Mouse (Mus musculus) spleen, adult 18-20 months (tissue): ENCODE results near the gene Rps19.
"Not testable (repeated sequence)": the region's sequence is repeated elsewhere in the genome, so short reads cannot be mapped to it uniquely, and the experiment has no call there.

ENCODE experiments used
- DNase-seq, 2 experiments: peaks; one replicate each; pipeline ENCODE4 v3.0.0; 2022; ENCODE audit warnings: mixed read lengths in 2 of 2

Gene Rps19

GRCm38 (mm10) chr7:24877588-24877987, 6.6 kb upstream of the Rps19 start:
- no peak for DNase-seq

DNA sequence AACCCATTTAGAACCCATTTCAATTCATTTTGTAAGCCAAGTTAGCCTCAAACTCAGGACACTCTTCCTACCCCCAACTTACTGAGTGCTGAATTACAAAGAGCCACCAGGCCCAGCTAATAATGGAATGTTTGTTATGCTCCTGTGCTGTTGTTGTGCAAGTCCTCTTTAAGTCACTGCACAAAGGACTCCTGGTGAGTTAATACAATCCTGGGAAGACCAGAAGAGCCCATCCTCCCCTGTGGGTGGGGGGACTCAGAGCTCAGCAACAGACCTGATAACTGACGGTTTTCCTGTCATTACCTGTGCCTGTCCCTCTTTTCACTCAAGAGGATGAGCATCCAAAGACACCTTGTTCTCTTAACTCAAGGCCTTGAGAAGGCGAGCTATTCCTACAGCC, 4.6 kb upstream of the Rps19 start:
- DNase-seq: no peak

- no peak for DNase-seq
Observed at GRCm38 (mm10) chr7:24882416-24883199, 1.6 kb upstream of the Rps19 start.

DNA sequence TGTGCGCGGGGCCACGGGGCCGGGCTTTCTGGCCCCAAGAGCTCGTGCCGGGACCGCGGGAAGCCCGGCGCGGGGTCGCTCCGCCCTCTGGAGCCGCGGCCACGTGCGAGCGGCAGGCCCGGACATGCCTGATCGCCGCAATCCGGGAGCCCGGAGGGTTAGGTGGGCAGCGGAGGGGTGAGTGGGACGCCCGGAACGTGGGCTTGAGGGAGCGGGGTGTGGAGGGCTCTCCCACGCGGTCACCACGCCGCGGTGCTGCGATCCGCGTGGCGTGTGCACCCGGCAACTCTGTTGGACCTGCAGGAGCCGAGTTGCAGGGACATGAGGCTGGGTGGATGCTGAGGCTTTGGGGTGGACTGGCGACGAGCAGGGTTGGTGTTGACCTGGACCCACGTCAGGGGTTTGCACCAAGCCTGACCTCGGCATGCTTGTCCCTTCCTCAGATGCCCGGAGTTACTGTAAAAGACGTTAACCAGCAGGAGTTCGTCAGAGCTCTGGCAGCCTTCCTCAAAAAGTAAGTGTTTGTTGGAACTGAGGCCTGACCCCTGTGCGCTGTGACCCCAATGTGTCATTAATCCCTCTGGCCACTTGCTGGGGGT, 621 bp downstream of the Rps19 start:
- DNase-seq: no peak

- no peak for DNase-seq
Observed at GRCm38 (mm10) chr7:24885468-24886307, 1.5 kb downstream of the Rps19 start.

DNA sequence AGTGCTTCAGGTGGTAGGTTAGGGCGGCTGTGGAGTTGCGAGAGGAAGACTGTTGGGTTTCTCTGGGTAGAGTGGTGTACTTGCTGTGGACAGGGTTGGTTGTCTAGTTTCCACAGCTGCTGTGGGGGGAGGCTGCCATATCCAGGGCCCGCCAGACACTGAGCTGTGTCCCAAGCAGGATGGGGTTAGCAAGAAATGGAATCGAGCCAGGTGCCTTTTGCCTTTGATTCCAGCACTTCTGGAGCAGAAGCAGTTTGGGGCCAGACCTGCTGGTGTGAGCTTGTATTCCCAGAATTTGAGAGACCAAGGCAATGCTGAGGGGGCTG, 2.1 kb downstream of the Rps19 start:
- DNase-seq: no peak

DNA sequence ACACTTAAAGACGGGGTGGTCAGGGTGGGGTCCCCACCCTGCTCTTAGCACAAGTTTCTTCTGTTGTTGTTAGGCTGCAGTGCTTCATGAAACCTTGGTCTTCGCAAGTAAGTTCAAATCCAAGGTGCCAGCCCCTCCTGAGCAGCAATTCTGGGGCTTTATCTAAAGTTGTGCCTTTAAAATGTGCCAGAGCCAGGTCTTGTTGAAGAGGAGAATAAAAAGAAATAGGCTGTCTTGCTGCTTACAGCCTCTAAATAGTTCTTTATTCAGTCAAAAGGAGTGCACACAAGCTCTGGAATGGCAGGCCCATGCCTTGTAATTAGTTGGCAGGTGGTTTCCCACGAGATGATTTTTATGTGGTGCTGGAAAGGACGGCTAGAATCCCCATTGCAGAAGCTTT, 2.9 kb downstream of the Rps19 start:
- no peak for DNase-seq

DNA sequence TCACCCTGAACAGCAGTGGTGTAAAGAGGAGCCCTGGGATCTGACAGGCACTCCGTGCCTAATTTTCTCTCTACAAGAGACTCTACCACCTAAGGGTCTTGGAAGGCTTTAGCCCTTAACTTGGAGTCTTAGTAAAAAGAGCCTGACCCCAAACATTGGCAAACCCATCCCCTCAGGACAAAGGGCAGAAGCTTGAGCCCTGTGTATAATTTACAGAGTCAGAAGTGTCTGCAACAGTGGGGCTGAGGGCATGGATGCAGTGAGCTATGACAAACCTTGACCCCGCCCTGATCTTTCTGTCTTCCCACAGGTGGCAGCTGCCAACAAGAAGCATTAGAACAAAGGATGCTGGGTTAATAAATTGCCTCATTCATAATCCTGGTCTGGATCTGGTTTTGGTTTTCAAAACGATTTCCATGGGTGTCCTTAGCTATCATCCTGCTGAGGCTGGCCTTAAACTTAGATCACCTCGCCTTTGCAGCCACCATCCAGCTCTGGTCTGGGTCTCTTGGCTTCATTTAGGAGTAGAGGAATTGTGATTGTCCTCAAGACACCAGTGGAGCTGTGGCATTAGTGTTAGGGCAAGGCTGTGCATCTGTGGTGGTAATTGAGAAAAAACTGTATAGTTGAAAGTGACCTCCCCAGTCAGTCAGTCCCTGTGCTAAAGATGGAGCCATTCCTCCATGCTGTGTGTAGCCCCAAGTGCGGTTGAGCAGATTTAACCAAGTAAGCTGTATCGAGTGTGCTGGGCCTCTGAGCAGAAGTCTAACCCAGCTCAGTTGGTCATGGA, 5.5 kb downstream of the Rps19 start:
- no peak for DNase-seq

GRCm38 (mm10) chr7:24890281-24891216, 6.4 kb downstream of the Rps19 start:
- peak; percentile 56 to 66 for DNase-seq

GRCm38 (mm10) chr7:24891241-24892124, 7.3 kb downstream of the Rps19 start:
- no peak for DNase-seq

- DNase-seq: no peak
Observed at GRCm38 (mm10) chr7:24892125-24892583, 8.0 kb downstream of the Rps19 start.

DNA sequence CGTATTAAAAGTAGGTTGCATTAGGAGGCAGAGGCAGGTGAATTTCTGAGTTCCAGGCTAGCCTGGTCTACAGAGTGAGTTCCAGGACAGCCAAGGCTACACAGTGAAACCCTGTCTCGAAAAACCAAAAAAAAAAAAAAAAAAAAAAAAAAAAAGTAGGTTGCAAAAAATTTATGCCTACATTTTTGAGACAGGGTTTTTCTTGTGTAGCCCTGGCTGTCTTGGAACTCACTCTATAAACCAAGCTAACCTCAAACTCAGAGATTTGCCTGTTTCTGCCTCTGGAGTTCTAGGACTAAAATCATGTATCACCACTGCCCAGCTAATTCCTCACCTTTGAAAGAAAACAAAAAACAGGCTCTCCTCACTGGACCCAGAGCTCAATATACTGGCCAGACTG, 11.6 kb downstream of the Rps19 start:
- not testable (repeated sequence) for DNase-seq

GRCm38 (mm10) chr7:24896269-24896668, 12.1 kb downstream of the Rps19 start:
- DNase-seq: peak in 1 of 2 experiments; percentile 46

GRCm38 (mm10) chr7:24897224-24897623, 13.1 kb downstream of the Rps19 start, which contains the start of gene Cd79a:
Gene Cd79a, plus strand, starts transcription at chr7:24897381.
- DNase-seq: peak; percentile 71 to 85

DNA sequence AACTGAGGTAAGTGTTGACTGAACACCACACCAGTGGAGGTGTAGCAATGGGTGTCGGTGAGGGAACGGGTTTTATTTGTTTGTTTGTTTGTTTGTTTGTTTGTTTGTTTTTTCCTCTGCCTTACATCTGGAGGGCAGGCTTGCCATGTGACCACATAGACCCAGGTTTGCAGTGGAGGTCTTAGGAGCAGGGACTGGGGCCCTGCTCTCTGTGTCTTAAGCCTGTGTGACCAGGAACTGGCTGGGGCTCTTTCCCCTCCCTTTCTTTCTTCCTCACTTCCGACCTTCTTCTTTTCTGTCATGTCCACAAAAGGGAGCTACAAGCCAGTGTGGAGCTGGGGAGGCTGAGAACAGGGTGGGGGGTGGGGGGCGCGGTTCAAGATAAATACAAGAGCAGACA, 13.8 kb downstream of the Rps19 start:
- peak in 1 of 2 experiments; percentile 18 for DNase-seq

- no peak for DNase-seq
Observed at GRCm38 (mm10) chr7:24901114-24901513, 16.9 kb downstream of the Rps19 start.

DNA sequence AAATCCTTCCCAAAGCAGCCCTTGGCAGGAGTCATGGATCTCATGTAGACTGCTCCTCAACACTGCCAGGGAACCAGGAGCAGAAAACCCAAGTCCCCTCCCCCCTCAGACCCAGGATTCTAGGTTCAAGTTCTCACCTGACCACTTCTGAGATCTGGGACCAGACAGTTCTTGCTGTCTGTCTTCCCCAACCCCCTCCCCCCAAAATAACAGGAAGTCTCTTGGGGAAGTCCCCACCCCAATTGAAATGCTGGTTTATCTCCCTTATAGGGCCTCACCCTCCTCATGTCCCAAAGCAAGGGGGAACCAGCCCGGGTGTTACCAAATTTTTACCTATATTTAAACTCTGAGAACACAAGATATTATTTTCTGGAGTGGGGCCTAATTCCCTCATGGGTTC, 17.7 kb downstream of the Rps19 start:
- peak; percentile 42 to 51 for DNase-seq

DNA sequence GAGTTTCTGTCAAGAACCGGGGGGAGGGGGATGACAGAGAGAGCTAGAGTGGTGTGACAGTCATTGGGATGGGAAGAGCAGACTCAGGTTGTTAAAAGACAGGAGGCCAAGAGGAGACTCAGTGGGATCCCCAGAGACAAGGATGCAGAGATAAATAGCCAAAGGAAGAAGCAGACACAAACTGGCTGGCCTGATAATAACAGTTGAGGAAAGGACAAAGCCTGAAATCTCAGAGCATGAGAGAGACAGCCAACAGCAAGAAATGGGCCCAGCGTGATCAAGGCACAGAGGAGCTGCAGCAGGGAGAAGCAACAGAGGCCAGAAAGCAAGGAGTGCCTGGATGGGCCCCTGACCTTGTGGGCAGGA, 18.1 kb downstream of the Rps19 start:
- no peak for DNase-seq

GRCm38 (mm10) chr7:24902630-24903443, 18.7 kb downstream of the Rps19 start, which contains the start of gene Arhgef1:
Gene Arhgef1, plus strand, starts transcription at chr7:24902912.
- DNase-seq: peak; percentile 80 to 81

DNA sequence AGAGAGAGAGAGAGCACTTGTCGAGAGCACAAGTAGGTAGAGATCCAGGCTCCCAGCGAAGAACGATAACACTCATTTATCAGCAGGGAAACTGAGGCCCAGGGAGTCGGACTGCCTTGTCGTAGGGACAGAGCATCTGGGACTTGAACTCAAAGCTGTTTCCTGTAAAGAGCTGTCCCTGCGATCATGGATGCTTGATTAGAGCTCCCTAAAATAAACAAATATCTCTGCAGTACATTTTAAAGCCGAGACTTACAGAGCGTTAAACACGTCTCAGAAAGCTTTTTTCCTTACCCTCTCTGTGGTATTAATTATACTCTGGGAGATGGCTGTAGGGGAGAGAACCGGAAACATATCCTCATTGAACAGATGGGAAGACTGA, 19.3 kb downstream of the Rps19 start:
- DNase-seq: no peak
